23 mouse cellular contexts compared by ENCODE assay signal in genomic region chr11:99644351-99644750, GRCm38 (mm10). TPM values are rescaled to one million over a fixed set of nuclear protein-coding genes. Genes with fewer than 3 reads are reported as not detected.
DNase-seq lines count a peak whose midpoint lies in the region; ATAC-seq and TF ChIP-seq lines count a peak whose summit lies in the region.
"Had no signal": no experiment of that assay in that cellular context is flagged by ENCODE, and none has a peak within 500 bp of the region (broad histone marks: within the 10 kb centered on the region; RNA-seq: fewer than 3 reads in every experiment).

No protein-coding gene starts in this region.

- TF ChIP-seq CTCF in midbrain, postnatal 0 days (IDR thresholded peaks at IDR 0.05), result no peak

- no peaks in the 10 kb centered on the region for H3K9me3 ChIP-seq in forebrain, embryonic 16.5 days (ENCODE audit: control insufficient read depth, low read length)
- no peaks in the 10 kb centered on the region for H3K9me3 ChIP-seq in forebrain, embryonic 11.5 days (ENCODE audit: control insufficient read depth, low read length)
- H3K9me3 ChIP-seq in midbrain, postnatal 0 days (ENCODE audit: low read length), result no peaks in the 10 kb centered on the region
- no peaks in the 10 kb centered on the region for H3K9me3 ChIP-seq in midbrain, embryonic 14.5 days (ENCODE audit: control insufficient read depth, low read length)
- H3K9me3 ChIP-seq: embryonic facial prominence, embryonic 10.5 days; heart, embryonic 13.5 days; hindbrain, embryonic 12.5 days had no signal

- no peaks in the 10 kb centered on the region for H3K4me1 ChIP-seq in forebrain, embryonic 16.5 days (replicated peaks; ENCODE audit: control insufficient read depth, insufficient read depth, low read length)
- H3K4me1 ChIP-seq in forebrain, embryonic 11.5 days (replicated peaks; ENCODE audit: control insufficient read depth, insufficient read depth, low read length), result no peaks in the 10 kb centered on the region
- H3K4me1 ChIP-seq in midbrain, postnatal 0 days (ENCODE audit: insufficient read depth, low read length), result no peaks in the 10 kb centered on the region
- H3K4me1 ChIP-seq in midbrain, embryonic 14.5 days (ENCODE audit: control insufficient read depth, insufficient read depth, low read length), result no peaks in the 10 kb centered on the region
- H3K4me1 ChIP-seq: embryonic facial prominence, embryonic 10.5 days; heart, embryonic 13.5 days; hindbrain, embryonic 12.5 days had no signal

- no peaks in the 10 kb centered on the region for H3K36me3 ChIP-seq in forebrain, embryonic 16.5 days (ENCODE audit: control insufficient read depth, insufficient read depth)
- H3K36me3 ChIP-seq in forebrain, embryonic 11.5 days (ENCODE audit: control insufficient read depth, insufficient read depth, low read length), result no peaks in the 10 kb centered on the region
- H3K36me3 ChIP-seq in midbrain, postnatal 0 days (ENCODE audit: insufficient read depth, low read length), result no peaks in the 10 kb centered on the region
- no peaks in the 10 kb centered on the region for H3K36me3 ChIP-seq in midbrain, embryonic 14.5 days (ENCODE audit: control insufficient read depth, insufficient read depth, low read length)
- H3K36me3 ChIP-seq: embryonic facial prominence, embryonic 10.5 days; heart, embryonic 13.5 days; hindbrain, embryonic 12.5 days had no signal

- H3K4me3 ChIP-seq in forebrain, embryonic 16.5 days (replicated peaks; ENCODE audit: low read length), result no peak overlapping the region
- no peak overlapping the region for H3K4me3 ChIP-seq in forebrain, embryonic 11.5 days (ENCODE audit: low read depth, low read length)
- H3K4me3 ChIP-seq in midbrain, postnatal 0 days (ENCODE audit: low read depth, low read length), result no peak overlapping the region
- no peak overlapping the region for H3K4me3 ChIP-seq in midbrain, embryonic 14.5 days (replicated peaks; ENCODE audit: low read depth, low read length)
- H3K4me3 ChIP-seq: embryonic facial prominence, embryonic 10.5 days; heart, embryonic 13.5 days; hindbrain, embryonic 12.5 days had no signal

- no peak for DNase-seq in forebrain, embryonic 11.5 days (ENCODE audit: low spot score)
- DNase-seq in layer of hippocampus, adult 11-12 months (ENCODE audit: low spot score), result peak; percentile 6
- no peak for DNase-seq in layer of hippocampus, postnatal 25 days (ENCODE audit: extremely low spot score in 1 of 2, low spot score in 1 of 2)
- DNase-seq in midbrain, postnatal 0 days (ENCODE audit: low spot score), result peak; percentile 31
- no peak for DNase-seq in midbrain, embryonic 14.5 days
- DNase-seq in Muller cell, postnatal 12 days (ENCODE audit: inconsistent ontology term), result no peak
- DNase-seq: adrenal gland, adult 8-10 months; adrenal gland, postnatal 36 days; cerebellum, adult 18-20 months; cerebellum, adult 9-11 months; gastrocnemius, postnatal 36 days; heart, adult 11 months; heart, postnatal 36 days had no signal

- H3K27me3 ChIP-seq in forebrain, embryonic 16.5 days (replicated peaks; ENCODE audit: control insufficient read depth, insufficient read depth, low read length), result no peaks in the 10 kb centered on the region
- no peaks in the 10 kb centered on the region for H3K27me3 ChIP-seq in forebrain, embryonic 11.5 days (ENCODE audit: control insufficient read depth, insufficient read depth, low read length)
- H3K27me3 ChIP-seq in midbrain, postnatal 0 days (ENCODE audit: insufficient read depth, low read length), result no peaks in the 10 kb centered on the region
- H3K27me3 ChIP-seq in midbrain, embryonic 14.5 days (ENCODE audit: control insufficient read depth, insufficient read depth, low read length), result no peaks in the 10 kb centered on the region
- H3K27me3 ChIP-seq: hindbrain, embryonic 12.5 days had no signal

- WGBS in forebrain, embryonic 16.5 days, result 50% methylated on average over 3 of the region's 3 CpGs
- WGBS in forebrain, embryonic 11.5 days, result 76% methylated on average over 3 of the region's 3 CpGs
- 74% methylated on average over 3 of the region's 3 CpGs for WGBS in midbrain, postnatal 0 days
- 78% methylated on average over 3 of the region's 3 CpGs for whole genome bisulfite sequencing in midbrain, embryonic 14.5 days

- H3K9ac ChIP-seq in forebrain, embryonic 16.5 days (replicated peaks; ENCODE audit: low read depth, low read length), result no peak overlapping the region
- no peak overlapping the region for H3K9ac ChIP-seq in forebrain, embryonic 11.5 days (ENCODE audit: low read length)
- no peak overlapping the region for H3K9ac ChIP-seq in midbrain, postnatal 0 days (replicated peaks; ENCODE audit: low read length, poor library complexity, severe bottlenecking)
- no peak overlapping the region for H3K9ac ChIP-seq in midbrain, embryonic 14.5 days (replicated peaks; ENCODE audit: low read length)
- H3K9ac ChIP-seq: heart, embryonic 13.5 days; hindbrain, embryonic 12.5 days had no signal

- no peak overlapping the region for H3K27ac ChIP-seq in forebrain, embryonic 16.5 days (ENCODE audit: low read length)
- H3K27ac ChIP-seq in forebrain, embryonic 11.5 days (ENCODE audit: low read depth, low read length), result no peak overlapping the region
- no peak overlapping the region for H3K27ac ChIP-seq in midbrain, postnatal 0 days (ENCODE audit: low read depth, low read length)
- no peak overlapping the region for H3K27ac ChIP-seq in midbrain, embryonic 14.5 days (replicated peaks; ENCODE audit: low read depth, low read length)
- H3K27ac ChIP-seq: embryonic facial prominence, embryonic 10.5 days; heart, embryonic 13.5 days; hindbrain, embryonic 12.5 days had no signal

- peak; percentile 58 for ATAC-seq in forebrain, embryonic 16.5 days
- no peak for ATAC-seq in forebrain, embryonic 11.5 days (replicated peaks; ENCODE audit: low FRiP score)
- ATAC-seq in midbrain, postnatal 0 days (ENCODE audit: low FRiP score), result no peak
- no peak for ATAC-seq in midbrain, embryonic 14.5 days (ENCODE audit: low FRiP score, low TSS enrichment)
- ATAC-seq: intestine, embryonic 16.5 days had no signal

- no peak overlapping the region for H3K4me2 ChIP-seq in forebrain, embryonic 16.5 days (ENCODE audit: low read length)
- no peak overlapping the region for H3K4me2 ChIP-seq in forebrain, embryonic 11.5 days (ENCODE audit: low read depth, low read length, severe bottlenecking)
- no peak overlapping the region for H3K4me2 ChIP-seq in midbrain, postnatal 0 days (ENCODE audit: low read depth, low read length, poor library complexity, severe bottlenecking)
- H3K4me2 ChIP-seq in midbrain, embryonic 14.5 days (ENCODE audit: low read length), result no peak overlapping the region
- H3K4me2 ChIP-seq: heart, embryonic 13.5 days; hindbrain, embryonic 12.5 days had no signal

RNA-seq across cellular contexts. Expression of gene Krtap4-7, which starts 0.5 kb away (rescaled TPM):
- not detected in 2 replicates for polyA plus RNA-seq in forebrain, embryonic 16.5 days (2015; fragmentation: Nextera tagmentation; extraction: Ambion mirVana)
- polyA plus RNA-seq in forebrain, embryonic 11.5 days (2014; fragmentation: Nextera tagmentation; extraction: Ambion mirVana), result not detected in 2 replicates
- total RNA-seq in layer of hippocampus, postnatal 25 days (2021), result not detected
- total RNA-seq in midbrain, postnatal 0 days (2014; rRNA removed), result not detected in 2 replicates
- polyA plus RNA-seq in midbrain, postnatal 0 days (2015; fragmentation: Nextera tagmentation; extraction: Ambion mirVana), result not detected in 2 replicates
- polyA plus RNA-seq in midbrain, embryonic 14.5 days (2014; fragmentation: Nextera tagmentation; extraction: Ambion mirVana), result not detected in 2 replicates
- total RNA-seq: adrenal gland, adult 8-10 months; adrenal gland, postnatal 36 days; gastrocnemius, adult 8-10 months; gastrocnemius, postnatal 36 days; heart, postnatal 36 days; MEL had no signal
- polyA plus RNA-seq: C2C12; embryonic facial prominence, embryonic 10.5 days; heart, embryonic 13.5 days; heart, postnatal 0 days; hindbrain, embryonic 12.5 days; intestine, embryonic 16.5 days had no signal

RNA-seq across cellular contexts. Expression of gene Gm11555, which starts 5.7 kb away (rescaled TPM):
- polyA plus RNA-seq in forebrain, embryonic 16.5 days (2015; fragmentation: Nextera tagmentation; extraction: Ambion mirVana), result not detected in 2 replicates
- not detected in 2 replicates for polyA plus RNA-seq in forebrain, embryonic 11.5 days (2014; fragmentation: Nextera tagmentation; extraction: Ambion mirVana)
- total RNA-seq in layer of hippocampus, postnatal 25 days (2021), result not detected
- not detected in 2 replicates for total RNA-seq in midbrain, postnatal 0 days (2014; rRNA removed)
- polyA plus RNA-seq in midbrain, postnatal 0 days (2015; fragmentation: Nextera tagmentation; extraction: Ambion mirVana), result not detected in 2 replicates
- not detected in 2 replicates for polyA plus RNA-seq in midbrain, embryonic 14.5 days (2014; fragmentation: Nextera tagmentation; extraction: Ambion mirVana)
- total RNA-seq: adrenal gland, adult 8-10 months; adrenal gland, postnatal 36 days; gastrocnemius, adult 8-10 months; gastrocnemius, postnatal 36 days; heart, postnatal 36 days; MEL had no signal
- polyA plus RNA-seq: C2C12; embryonic facial prominence, embryonic 10.5 days; embryonic facial prominence, embryonic 14.5 days; heart, embryonic 13.5 days; heart, postnatal 0 days; hindbrain, embryonic 12.5 days; intestine, embryonic 16.5 days had no signal

RNA-seq across cellular contexts. Expression of gene Krtap4-2, which starts 9.5 kb away (rescaled TPM):
- not detected in 2 replicates for polyA plus RNA-seq in forebrain, embryonic 16.5 days (2015; fragmentation: Nextera tagmentation; extraction: Ambion mirVana)
- polyA plus RNA-seq in forebrain, embryonic 11.5 days (2014; fragmentation: Nextera tagmentation; extraction: Ambion mirVana), result not detected in 2 replicates
- total RNA-seq in layer of hippocampus, postnatal 25 days (2021), result not detected
- total RNA-seq in midbrain, postnatal 0 days (2014; rRNA removed), result not detected in 2 replicates
- polyA plus RNA-seq in midbrain, postnatal 0 days (2015; fragmentation: Nextera tagmentation; extraction: Ambion mirVana), result not detected in 2 replicates
- polyA plus RNA-seq in midbrain, embryonic 14.5 days (2014; fragmentation: Nextera tagmentation; extraction: Ambion mirVana), result not detected in 2 replicates
- total RNA-seq: adrenal gland, adult 8-10 months; adrenal gland, postnatal 36 days; gastrocnemius, adult 8-10 months; gastrocnemius, postnatal 36 days; heart, postnatal 36 days; MEL had no signal
- polyA plus RNA-seq: C2C12; embryonic facial prominence, embryonic 10.5 days; embryonic facial prominence, embryonic 14.5 days; heart, embryonic 13.5 days; heart, postnatal 0 days; hindbrain, embryonic 12.5 days; intestine, embryonic 16.5 days had no signal

RNA-seq across cellular contexts. Expression of gene Gm11563, which starts 14.4 kb away (rescaled TPM):
- not detected in 2 replicates for polyA plus RNA-seq in forebrain, embryonic 16.5 days (2015; fragmentation: Nextera tagmentation; extraction: Ambion mirVana)
- polyA plus RNA-seq in forebrain, embryonic 11.5 days (2014; fragmentation: Nextera tagmentation; extraction: Ambion mirVana), result not detected in 2 replicates
- not detected for total RNA-seq in layer of hippocampus, postnatal 25 days (2021)
- total RNA-seq in midbrain, postnatal 0 days (2014; rRNA removed), result not detected in 2 replicates
- not detected in 2 replicates for polyA plus RNA-seq in midbrain, postnatal 0 days (2015; fragmentation: Nextera tagmentation; extraction: Ambion mirVana)
- polyA plus RNA-seq in midbrain, embryonic 14.5 days (2014; fragmentation: Nextera tagmentation; extraction: Ambion mirVana), result not detected in 2 replicates
- total RNA-seq: adrenal gland, adult 8-10 months; adrenal gland, postnatal 36 days; gastrocnemius, adult 8-10 months; gastrocnemius, postnatal 36 days; heart, postnatal 36 days; MEL had no signal
- polyA plus RNA-seq: C2C12; embryonic facial prominence, embryonic 10.5 days; heart, embryonic 13.5 days; heart, postnatal 0 days; hindbrain, embryonic 12.5 days; intestine, embryonic 16.5 days had no signal

RNA-seq across cellular contexts. Expression of gene Krtap4-1, which starts 16.3 kb away (rescaled TPM):
- not detected in 2 replicates for polyA plus RNA-seq in forebrain, embryonic 16.5 days (2015; fragmentation: Nextera tagmentation; extraction: Ambion mirVana)
- polyA plus RNA-seq in forebrain, embryonic 11.5 days (2014; fragmentation: Nextera tagmentation; extraction: Ambion mirVana), result not detected in 2 replicates
- not detected for total RNA-seq in layer of hippocampus, postnatal 25 days (2021)
- not detected in 2 replicates for total RNA-seq in midbrain, postnatal 0 days (2014; rRNA removed)
- polyA plus RNA-seq in midbrain, postnatal 0 days (2015; fragmentation: Nextera tagmentation; extraction: Ambion mirVana), result not detected in 2 replicates
- polyA plus RNA-seq in midbrain, embryonic 14.5 days (2014; fragmentation: Nextera tagmentation; extraction: Ambion mirVana), result not detected in 2 replicates
- total RNA-seq: adrenal gland, adult 8-10 months; adrenal gland, postnatal 36 days; gastrocnemius, adult 8-10 months; gastrocnemius, postnatal 36 days; heart, postnatal 36 days; MEL had no signal
- polyA plus RNA-seq: C2C12; embryonic facial prominence, embryonic 10.5 days; embryonic facial prominence, embryonic 14.5 days; heart, embryonic 13.5 days; heart, postnatal 0 days; hindbrain, embryonic 12.5 days; intestine, embryonic 16.5 days had no signal

Comparison
In these comparisons a context has a peak if more than half of its experiments do, and no peak if none do; other contexts are left out.
1. DNase-seq: peak in layer of hippocampus, adult 11-12 months (single experiment) and midbrain, postnatal 0 days (single experiment); none in forebrain, embryonic 11.5 days (single experiment), layer of hippocampus, postnatal 25 days (0 of 2), midbrain, embryonic 14.5 days (single experiment) and Muller cell, postnatal 12 days (single experiment).